Mouse (Mus musculus): ENCODE results near the gene Myoz1. TPM values are rescaled to one million over a fixed set of nuclear protein-coding genes. Genes with fewer than 3 reads are reported as not detected.

Myoz1 gene
- polyA plus RNA-seq, 1 experiment from 2014 or later, result not detected

- Histone ChIP-seq H3K4me1 (peaks cover 53% of the 10 kb centered on the region), H3K9me3 (replicated peaks) (no peaks in the 10 kb centered on the region), H3K27me3 (replicated peaks) (no peaks in the 10 kb centered on the region), H3K36me3 (peaks cover 80% of the 10 kb centered on the region), H3K4me3 (peak overlapping the region; percentile 94), H3K9ac (peak overlapping the region; percentile 94), H3K4me2 (peak overlapping the region; percentile 90), H3K27ac (peak overlapping the region; percentile 96)
- 41% methylated on average over 13 of the region's 13 CpGs for WGBS (ENCODE audit: insufficient replicate concordance)
- ATAC-seq, result peak; percentile 27
Observed at GRCm38 (mm10) chr14:20694185-20694883, 38.0 kb upstream of the Myoz1 start.

DNA sequence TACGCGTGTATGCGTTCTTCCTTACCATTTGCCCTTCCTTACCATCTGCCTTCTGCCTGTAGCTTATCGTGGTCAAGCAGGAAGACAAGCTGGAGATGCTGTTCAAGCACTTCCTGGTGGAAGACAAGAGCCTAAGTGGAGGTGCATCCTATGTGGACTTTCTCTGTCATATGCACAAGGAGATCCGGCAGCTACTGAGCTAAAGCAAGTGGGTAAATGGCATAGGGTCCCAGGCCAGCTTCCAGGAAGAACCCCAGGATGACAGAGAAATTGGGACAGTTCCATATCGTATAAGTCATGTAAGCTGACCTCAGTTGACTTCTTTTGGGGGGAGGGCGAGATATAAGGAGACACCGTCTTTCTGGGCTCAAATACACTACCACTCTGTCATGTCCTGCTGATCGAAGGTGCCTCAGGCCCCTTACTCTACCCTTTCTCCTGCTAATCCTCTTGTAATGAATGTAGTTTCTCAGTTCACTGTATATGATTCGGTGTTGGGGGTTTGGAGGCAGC is 37.3 kb upstream of the Myoz1 start:
- Histone ChIP-seq H3K4me2 (peak overlapping the region; percentile 90), H3K36me3 (peaks cover 80% of the 10 kb centered on the region), H3K4me1 (peaks cover 46% of the 10 kb centered on the region), H3K9me3 (replicated peaks) (no peaks in the 10 kb centered on the region), H3K9ac (no peak overlapping the region), H3K27ac (peak overlapping the region; percentile 96), H3K4me3 (no peak overlapping the region; the same call in 1 of the 2 replicates), H3K27me3 (replicated peaks) (no peaks in the 10 kb centered on the region)
- WGBS (ENCODE audit: insufficient replicate concordance), result 74% methylated on average over 10 of the region's 10 CpGs
- ATAC-seq, result no peak

- Histone ChIP-seq H3K4me3 (no peak overlapping the region), H3K4me2 (no peak overlapping the region), H3K4me1 (peaks cover 27% of the 10 kb centered on the region), H3K9me3 (replicated peaks) (no peaks in the 10 kb centered on the region), H3K36me3 (peaks cover 85% of the 10 kb centered on the region), H3K9ac (no peak overlapping the region), H3K27ac (no peak overlapping the region), H3K27me3 (replicated peaks) (no peaks in the 10 kb centered on the region)
- 81% methylated on average over 6 of the region's 6 CpGs for WGBS (ENCODE audit: insufficient replicate concordance)
- ATAC-seq, result no peak
Observed at GRCm38 (mm10) chr14:20691772-20692171, 35.4 kb upstream of the Myoz1 start.

- Histone ChIP-seq H3K36me3 (peaks cover 100% of the 10 kb centered on the region), H3K4me3 (no peak overlapping the region), H3K27ac (no peak overlapping the region; the same call in 1 of the 2 replicates), H3K27me3 (replicated peaks) (no peaks in the 10 kb centered on the region), H3K9me3 (replicated peaks) (no peaks in the 10 kb centered on the region), H3K9ac (no peak overlapping the region), H3K4me2 (no peak overlapping the region), H3K4me1 (peaks cover 8% of the 10 kb centered on the region)
- no peak for ATAC-seq
- 78% methylated on average over 2 of the region's 2 CpGs for WGBS (ENCODE audit: insufficient replicate concordance)
Observed at GRCm38 (mm10) chr14:20689009-20689408, 32.7 kb upstream of the Myoz1 start.

- WGBS (ENCODE audit: insufficient replicate concordance), result 89% methylated on average over 3 of the region's 3 CpGs
- no peak overlapping the region for H3K9ac ChIP-seq
Observed at GRCm38 (mm10) chr14:20686576-20686975, 30.2 kb upstream of the Myoz1 start.

GRCm38 (mm10) chr14:20682498-20682897 is 26.2 kb upstream of the Myoz1 start:
- ATAC-seq, result peak; percentile 51; the same call in 1 of the 2 replicates
- Histone ChIP-seq H3K9me3 (replicated peaks) (no peaks in the 10 kb centered on the region), H3K27me3 (replicated peaks) (no peaks in the 10 kb centered on the region), H3K4me3 (no peak overlapping the region), H3K27ac (no peak overlapping the region), H3K4me2 (no peak overlapping the region), H3K4me1 (peaks cover 6% of the 10 kb centered on the region; the same call in 1 of the 2 replicates), H3K36me3 (peaks cover 100% of the 10 kb centered on the region), H3K9ac (no peak overlapping the region)
- 72% methylated on average over 3 of the region's 3 CpGs for WGBS (ENCODE audit: insufficient replicate concordance)

More at GRCm38 (mm10) chr14:20686576-20686975, 30.2 kb upstream of the Myoz1 start:
- Histone ChIP-seq H3K36me3 (peaks cover 100% of the 10 kb centered on the region), H3K4me1 (peaks cover 6% of the 10 kb centered on the region; the same call in 1 of the 2 replicates), H3K4me3 (no peak overlapping the region), H3K9me3 (replicated peaks) (no peaks in the 10 kb centered on the region), H3K27ac (no peak overlapping the region), H3K27me3 (replicated peaks) (no peaks in the 10 kb centered on the region), H3K4me2 (no peak overlapping the region)
- no peak for ATAC-seq

DNA sequence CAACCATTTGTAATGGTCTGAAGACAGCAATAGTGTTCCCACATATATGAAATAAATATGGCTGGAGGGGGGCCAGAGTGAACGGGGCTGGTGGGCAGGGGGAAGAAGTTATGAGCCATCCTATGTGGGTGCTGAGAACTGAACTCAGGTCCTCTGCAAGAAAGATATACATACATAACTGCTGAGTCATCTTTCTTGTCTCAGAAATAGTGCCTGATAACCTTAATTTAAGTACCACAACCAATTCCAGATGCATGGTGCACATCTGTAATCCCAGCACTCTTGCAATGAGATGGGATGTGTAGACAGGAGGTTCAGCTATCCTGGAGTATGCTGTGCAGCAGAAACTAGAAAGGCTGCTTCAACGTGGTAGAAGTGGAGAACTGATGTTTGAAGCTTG is 25.4 kb upstream of the Myoz1 start:
- Histone ChIP-seq H3K4me2 (no peak overlapping the region), H3K27me3 (replicated peaks) (no peaks in the 10 kb centered on the region), H3K9ac (no peak overlapping the region), H3K4me1 (peaks cover 6% of the 10 kb centered on the region; the same call in 1 of the 2 replicates), H3K9me3 (replicated peaks) (no peaks in the 10 kb centered on the region), H3K4me3 (no peak overlapping the region), H3K36me3 (peaks cover 100% of the 10 kb centered on the region), H3K27ac (no peak overlapping the region)
- WGBS (ENCODE audit: insufficient replicate concordance), result 84% methylated on average over 2 of the region's 2 CpGs
- ATAC-seq, result no peak

DNA sequence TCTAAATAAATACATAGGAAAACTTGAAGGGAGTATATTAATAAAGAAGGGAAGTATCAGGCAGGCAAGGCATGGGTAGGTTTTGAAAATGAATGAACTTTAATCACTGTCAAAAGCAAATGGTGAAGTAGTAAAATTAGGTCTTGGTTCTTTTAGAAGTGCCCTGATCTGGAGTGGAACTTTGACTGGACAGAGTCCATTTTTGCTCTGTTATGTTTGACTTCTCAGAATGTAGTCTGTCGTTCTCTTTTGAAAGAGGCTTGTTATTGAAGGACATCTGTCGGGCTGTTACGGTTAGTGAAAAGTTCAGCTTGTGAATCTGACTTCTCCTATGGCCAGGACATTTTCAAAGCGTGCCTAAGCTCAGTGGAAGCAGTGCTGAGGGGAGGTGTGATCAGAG is 21.6 kb upstream of the Myoz1 start:
- Histone ChIP-seq H3K27me3 (replicated peaks) (no peaks in the 10 kb centered on the region), H3K4me1 (peaks cover 27% of the 10 kb centered on the region), H3K27ac (no peak overlapping the region), H3K4me3 (no peak overlapping the region), H3K4me2 (no peak overlapping the region), H3K9me3 (replicated peaks) (no peaks in the 10 kb centered on the region), H3K36me3 (peaks cover 77% of the 10 kb centered on the region), H3K9ac (no peak overlapping the region)
- ATAC-seq, result no peak
- WGBS (ENCODE audit: insufficient replicate concordance), result 84% methylated on average over 4 of the region's 4 CpGs

GRCm38 (mm10) chr14:20674064-20674833 is 17.9 kb upstream of the Myoz1 start, which contains the start of gene Sec24c:
Gene Sec24c (plus strand): TSS chr14:20674308.
- H3K9ac ChIP-seq, result peak within 1 kb of the TSS; percentile 84
- peak within 1 kb of the TSS; percentile 75 for H3K4me3 ChIP-seq
- H3K4me2 ChIP-seq, result peak within 1 kb of the TSS; percentile 90
- peaks cover 10% of the 10 kb centered on the region for H3K27me3 ChIP-seq (replicated peaks)
- ATAC-seq, result peak; percentile 96
- H3K4me1 ChIP-seq, result peaks cover 24% of the 10 kb centered on the region
- H3K27ac ChIP-seq, result peak within 1 kb of the TSS; percentile 90
- H3K36me3 ChIP-seq, result peaks cover 41% of the 10 kb centered on the region
- under 1% methylated on average over 43 of the region's 43 CpGs for WGBS (ENCODE audit: insufficient replicate concordance)
- H3K9me3 ChIP-seq (replicated peaks), result no peaks in the 10 kb centered on the region

DNA sequence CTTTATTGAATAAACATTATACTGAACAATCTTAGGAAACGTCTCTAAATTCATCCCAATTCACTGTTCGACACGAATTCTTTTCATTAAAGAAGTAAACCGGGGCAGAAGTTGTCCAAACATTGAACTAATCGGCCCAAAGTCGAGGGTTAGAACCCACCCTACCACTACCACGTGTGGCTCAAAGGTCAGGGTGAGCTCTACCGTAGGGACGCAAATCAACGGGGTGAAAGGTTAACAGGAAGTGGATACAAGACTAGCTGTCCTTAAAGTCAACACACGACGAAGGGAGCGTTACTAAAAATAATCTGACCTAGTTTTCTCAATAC is 17.4 kb upstream of the Myoz1 start:
- ATAC-seq, result peak; percentile 69
- Histone ChIP-seq H3K4me1 (peaks cover 24% of the 10 kb centered on the region), H3K36me3 (peaks cover 36% of the 10 kb centered on the region), H3K27ac (peak overlapping the region; percentile 47; the same call in 1 of the 2 replicates), H3K4me2 (peak overlapping the region; percentile 90), H3K9me3 (replicated peaks) (no peaks in the 10 kb centered on the region), H3K4me3 (peak overlapping the region; percentile 75), H3K27me3 (replicated peaks) (peaks cover 15% of the 10 kb centered on the region), H3K9ac (peak overlapping the region; percentile 37; the same call in 1 of the 2 replicates)
- WGBS (ENCODE audit: insufficient replicate concordance), result 8% methylated on average over 13 of the region's 13 CpGs

DNA sequence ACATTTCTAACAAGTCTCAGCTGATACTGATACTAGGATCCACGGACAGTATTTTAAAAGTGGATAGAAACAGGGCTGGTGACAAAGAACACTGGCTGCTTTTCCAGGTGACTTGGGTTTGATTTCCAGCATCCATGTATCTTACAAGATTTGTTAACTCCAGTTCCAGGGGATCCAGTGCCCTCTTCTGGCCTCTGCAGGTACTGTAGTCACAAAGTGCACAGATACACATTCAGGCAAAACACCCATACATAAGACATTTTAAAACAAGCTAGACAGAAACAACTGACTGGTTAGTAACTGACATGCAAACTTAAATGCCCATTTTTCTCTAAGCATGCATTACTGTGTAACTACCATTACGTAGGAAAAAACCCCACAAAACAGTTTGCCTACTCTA is 16.6 kb upstream of the Myoz1 start:
- Histone ChIP-seq H3K4me3 (no peak overlapping the region), H3K4me2 (peak overlapping the region; percentile 90), H3K9me3 (replicated peaks) (no peaks in the 10 kb centered on the region), H3K4me1 (peaks cover 24% of the 10 kb centered on the region), H3K27me3 (replicated peaks) (peaks cover 17% of the 10 kb centered on the region), H3K36me3 (peaks cover 29% of the 10 kb centered on the region), H3K27ac (peak overlapping the region; percentile 33; the same call in 1 of the 2 replicates), H3K9ac (no peak overlapping the region)
- ATAC-seq, result no peak
- WGBS (ENCODE audit: insufficient replicate concordance), result 88% methylated on average over 2 of the region's 2 CpGs
